Mouse (Mus musculus) heart, embryonic 11.5 days (tissue): ENCODE data around the gene Actn4. TPM values are rescaled to one million over a fixed set of nuclear protein-coding genes. Genes with fewer than 3 reads are reported as not detected.
A peak's percentile ranks its signal among the peaks of the same experiment; 100 is the strongest.
"Not testable (repeated sequence)": the region's sequence is repeated elsewhere in the genome, so short reads cannot be mapped to it uniquely, and the experiment has no call there.

Experiments
- ATAC-seq: fragments of 200-750 bp; cut with Nextera tagmentation; replicated peaks from 2 replicates; pipeline ENCODE4 v1.8.0; 2017; ENCODE audit warnings: moderate library complexity; ENCODE audit not compliant: insufficient number of reproducible peaks, low FRiP score, low TSS enrichment
- H3K27ac ChIP-seq: fragments of 300-500 bp; sonication (generic); 2 replicates; pipeline ENCODE4 v1.5.1; 2014; ENCODE audit warnings: mild to moderate bottlenecking, low read depth, low read length
- H3K27me3 ChIP-seq: fragments of 300-500 bp; sonication (generic); 2 replicates; pipeline ENCODE4 v1.6.1; 2014; ENCODE audit warnings: mild to moderate bottlenecking, low read length, mixed read lengths; ENCODE audit not compliant: control insufficient read depth, insufficient read depth
- H3K36me3 ChIP-seq: fragments of 300-500 bp; sonication (generic); 2 replicates; pipeline ENCODE4 v1.6.1; 2014; ENCODE audit warnings: mild to moderate bottlenecking, low read length, moderate library complexity, mixed read lengths; ENCODE audit not compliant: control insufficient read depth, insufficient read depth
- H3K4me1 ChIP-seq: fragments of 300-500 bp; sonication (generic); 2 replicates; pipeline ENCODE4 v1.6.1; 2014; ENCODE audit warnings: low read length; ENCODE audit not compliant: control insufficient read depth, insufficient read depth
- H3K4me2 ChIP-seq: fragments of 300-500 bp; sonication (generic); 2 replicates; pipeline ENCODE4 v1.6.1; 2014; ENCODE audit warnings: mild to moderate bottlenecking, moderate library complexity
- H3K4me3 ChIP-seq: fragments of 300-500 bp; sonication (generic); 2 replicates; pipeline ENCODE4 v1.5.1; 2014; ENCODE audit warnings: low read depth, low read length
- H3K9ac ChIP-seq: fragments of 300-500 bp; sonication (generic); 2 replicates; pipeline ENCODE4 v1.6.1; 2014; ENCODE audit warnings: mild to moderate bottlenecking, low read depth, low read length, moderate library complexity
- H3K9me3 ChIP-seq: fragments of 300-500 bp; sonication (generic); replicated peaks from 2 replicates; pipeline ENCODE4 v1.6.1; 2016; ENCODE audit warnings: low read length; ENCODE audit not compliant: control insufficient read depth
- WGBS: fragments of 180-500 bp; shearing (Covaris S2); extraction: QIAGEN DNeasy Blood & Tissue Kit; methylation state at CpG from one replicate; pipeline ENCODE4 v1.1.7; 2014; ENCODE audit not compliant: insufficient replicate concordance; 5-methylcytosine and 5-hydroxymethylcytosine counted together
- polyA plus RNA-seq: library from polyadenylated mRNA; unstranded; fragments of >200 nt; fragmentation: Nextera tagmentation; extraction: Ambion mirVana; gene quantifications from 2 replicates; pipeline ENCODE4 v1.2.1, GENCODE M21; 2014

The Actn4 gene
- polyA plus RNA-seq, 1 experiment from 2014 or later, result 227 TPM

GRCm38 (mm10) chr7:28973025-28973424, 10.9 kb upstream of the Actn4 start:
- Histone ChIP-seq H3K9ac (no peak overlapping the region), H3K27ac (no peak overlapping the region), H3K36me3 (peaks cover 29% of the 10 kb centered on the region), H3K4me3 (no peak overlapping the region), H3K27me3 (no peaks in the 10 kb centered on the region), H3K9me3 (no peaks in the 10 kb centered on the region), H3K4me1 (peaks cover 10% of the 10 kb centered on the region; the same call in 1 of the 2 replicates), H3K4me2 (no peak overlapping the region)
- ATAC-seq, result no peak
- 79% methylated on average over 8 of the region's 8 CpGs for whole genome bisulfite sequencing

GRCm38 (mm10) chr7:28972542-28972985, 10.4 kb upstream of the Actn4 start:
- Histone ChIP-seq H3K9ac (no peak overlapping the region), H3K4me3 (no peak overlapping the region), H3K9me3 (no peaks in the 10 kb centered on the region), H3K36me3 (peaks cover 27% of the 10 kb centered on the region), H3K4me2 (no peak overlapping the region), H3K4me1 (peaks cover 10% of the 10 kb centered on the region; the same call in 1 of the 2 replicates), H3K27me3 (no peaks in the 10 kb centered on the region), H3K27ac (no peak overlapping the region)
- no peak for ATAC-seq
- WGBS, result 66% methylated on average over 8 of the region's 8 CpGs

DNA sequence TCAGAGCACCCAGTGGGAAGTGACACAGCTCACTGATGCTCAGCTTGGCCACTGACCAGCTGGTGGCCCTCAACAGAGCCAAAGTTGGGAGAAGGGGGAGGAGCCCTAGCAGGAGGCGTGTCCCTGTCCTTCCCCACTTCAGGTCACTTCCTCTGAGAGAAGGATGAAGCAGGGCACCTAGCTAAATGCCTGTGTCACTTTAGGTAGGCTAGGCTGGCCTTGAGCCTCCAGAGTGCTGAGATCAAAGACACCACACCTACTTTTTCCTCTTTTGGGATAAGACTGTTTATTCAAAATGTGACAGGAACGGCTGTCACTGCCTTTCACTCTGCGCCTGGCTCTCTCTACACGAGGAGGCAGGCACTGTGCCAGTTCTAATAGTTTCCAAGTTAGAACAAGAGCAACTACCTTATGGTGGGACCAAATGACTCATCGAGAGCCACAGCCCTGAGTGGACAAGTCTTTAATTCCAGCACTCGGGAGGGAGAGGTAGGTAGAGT, 9.7 kb upstream of the Actn4 start:
- no peaks in the 10 kb centered on the region for H3K27me3 ChIP-seq
- no peak overlapping the region for H3K9ac ChIP-seq
- no peak overlapping the region; the same call in 1 of the 2 replicates for H3K27ac ChIP-seq
- H3K4me3 ChIP-seq, result no peak overlapping the region
- no peaks in the 10 kb centered on the region for H3K9me3 ChIP-seq
- no peak overlapping the region for H3K4me2 ChIP-seq
- 0 out of 2 replicates have a peak, but pooled peaks have one; percentile 5 for ATAC-seq
- 64% methylated on average over 6 of the region's 6 CpGs for WGBS
- peaks cover 12% of the 10 kb centered on the region; the same call in 1 of the 2 replicates for H3K4me1 ChIP-seq
- H3K36me3 ChIP-seq, result peaks cover 23% of the 10 kb centered on the region

- Histone ChIP-seq H3K27me3 (no peaks in the 10 kb centered on the region), H3K36me3 (peaks cover 18% of the 10 kb centered on the region), H3K4me1 (peaks cover 12% of the 10 kb centered on the region; the same call in 1 of the 2 replicates), H3K9ac (no peak overlapping the region), H3K9me3 (no peaks in the 10 kb centered on the region), H3K27ac (no peak overlapping the region), H3K4me2 (no peak overlapping the region), H3K4me3 (no peak overlapping the region)
- 86% methylated on average over 7 of the region's 7 CpGs for WGBS
- ATAC-seq, result 0 out of 2 replicates have a peak, but pooled peaks have one; percentile 11
Measured at GRCm38 (mm10) chr7:28971029-28971428, 8.9 kb upstream of the Actn4 start.

GRCm38 (mm10) chr7:28969672-28970394, 7.7 kb upstream of the Actn4 start:
- ATAC-seq, result 0 out of 2 replicates have a peak, but pooled peaks have one; percentile 8
- H3K4me1 ChIP-seq, result peaks cover 12% of the 10 kb centered on the region; the same call in 1 of the 2 replicates
- no peaks in the 10 kb centered on the region for H3K27me3 ChIP-seq
- WGBS, result 64% methylated on average over 12 of the region's 12 CpGs
- no peaks in the 10 kb centered on the region for H3K9me3 ChIP-seq
- no peak overlapping the region for H3K4me2 ChIP-seq
- no peak overlapping the region for H3K27ac ChIP-seq
- H3K4me3 ChIP-seq, result no peak overlapping the region
- H3K36me3 ChIP-seq, result peaks cover 18% of the 10 kb centered on the region
- no peak overlapping the region for H3K9ac ChIP-seq

DNA sequence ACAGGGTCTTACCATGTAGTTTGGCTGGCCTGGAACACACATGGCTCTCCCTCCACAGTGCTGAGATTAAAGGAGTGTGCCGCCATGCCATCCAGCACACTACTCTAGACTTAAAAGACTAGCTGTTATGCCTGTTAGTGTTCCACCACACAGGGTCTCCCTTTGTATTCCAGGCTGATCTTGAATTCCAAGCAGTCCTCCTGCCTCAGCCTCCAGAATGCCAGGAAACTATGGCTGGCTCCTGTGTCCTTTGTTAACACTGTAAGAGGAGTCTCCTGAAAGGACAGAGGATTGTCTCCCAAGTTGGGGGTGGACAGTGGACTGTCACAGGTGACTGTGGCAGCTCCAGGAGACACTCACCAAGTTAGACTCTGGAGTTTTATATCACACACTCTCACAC, 7.1 kb upstream of the Actn4 start:
- H3K27ac ChIP-seq, result no peak overlapping the region
- no peak for ATAC-seq
- no peaks in the 10 kb centered on the region for H3K9me3 ChIP-seq
- H3K36me3 ChIP-seq, result peaks cover 16% of the 10 kb centered on the region
- H3K4me3 ChIP-seq, result no peak overlapping the region
- WGBS, result 81% methylated on average over 1 of the region's 1 CpGs
- H3K4me1 ChIP-seq, result peaks cover 12% of the 10 kb centered on the region; the same call in 1 of the 2 replicates
- no peaks in the 10 kb centered on the region for H3K27me3 ChIP-seq
- no peak overlapping the region for H3K9ac ChIP-seq
- H3K4me2 ChIP-seq, result no peak overlapping the region

GRCm38 (mm10) chr7:28968120-28968519, 6.0 kb upstream of the Actn4 start:
- H3K9me3 ChIP-seq, ATAC-seq, H3K9ac ChIP-seq, H3K4me3 ChIP-seq, H3K4me2 ChIP-seq, H3K36me3 ChIP-seq, H3K27me3 ChIP-seq, H3K27ac ChIP-seq: not testable (repeated sequence)
- 93% methylated on average over 8 of the region's 8 CpGs for WGBS
- H3K4me1 ChIP-seq, result peaks cover 12% of the 10 kb centered on the region; the same call in 1 of the 2 replicates

- Histone ChIP-seq H3K27ac (no peak overlapping the region), H3K9ac (no peak overlapping the region), H3K36me3 (peaks cover 9% of the 10 kb centered on the region; the same call in 1 of the 2 replicates), H3K4me1 (peaks cover 12% of the 10 kb centered on the region; the same call in 1 of the 2 replicates), H3K4me3 (no peak overlapping the region), H3K9me3 (no peaks in the 10 kb centered on the region), H3K4me2 (no peak overlapping the region), H3K27me3 (no peaks in the 10 kb centered on the region)
- ATAC-seq, result no peak
- 56% methylated on average over 4 of the region's 4 CpGs for WGBS
Measured at GRCm38 (mm10) chr7:28966751-28967505, 4.8 kb upstream of the Actn4 start.
